ENCODE assay signal across 15 mouse cellular contexts in the genomic region with DNA sequence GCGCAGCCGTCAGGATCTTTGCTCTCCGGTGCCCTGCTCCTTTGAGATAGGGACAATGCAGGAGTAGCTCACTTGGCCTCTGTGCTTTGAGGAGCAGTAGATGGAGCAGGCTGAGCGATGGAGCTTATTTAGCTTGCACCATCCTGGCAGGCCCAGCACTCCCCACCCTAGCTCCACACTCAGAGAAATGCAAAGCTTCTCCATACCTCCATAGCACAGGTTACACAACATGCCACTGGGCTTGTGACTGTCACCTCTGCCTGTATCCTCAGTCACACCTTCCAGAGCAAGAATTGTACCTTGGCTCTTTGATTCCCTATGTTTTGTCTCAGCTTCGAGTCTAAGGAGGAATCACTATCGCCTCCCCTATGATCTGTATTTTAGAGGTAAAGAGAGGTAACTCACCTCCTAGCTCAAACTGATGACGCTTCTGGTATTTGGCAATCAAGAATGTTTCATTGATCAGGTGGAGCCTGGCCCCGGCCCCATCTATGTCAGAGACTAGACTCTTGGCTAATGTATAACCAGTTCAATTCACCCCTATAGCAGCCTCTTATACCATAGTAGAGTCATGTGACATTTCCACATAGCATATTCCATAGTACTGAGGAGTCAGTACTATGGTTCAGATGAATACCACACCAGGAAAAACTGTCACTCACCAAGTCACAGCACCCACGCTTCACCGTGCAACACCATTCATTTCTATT. TPM values are rescaled to one million over a fixed set of nuclear protein-coding genes. Genes with fewer than 3 reads are reported as not detected.
"Had no signal": no experiment of that assay in that cellular context is flagged by ENCODE, and none has a peak within 500 bp of the region (broad histone marks: within the 10 kb centered on the region; RNA-seq: fewer than 3 reads in every experiment).

No protein-coding gene starts in this region.

- H3K4me3 ChIP-seq: kidney, embryonic 15.5 days; left cerebral cortex, adult 2 months; limb, embryonic 12.5 days; myocyte; neural tube, embryonic 15.5 days had no signal

- H3K9me3 ChIP-seq: kidney, embryonic 15.5 days; limb, embryonic 12.5 days; neural tube, embryonic 15.5 days had no signal

- H3K27ac ChIP-seq: kidney, embryonic 15.5 days; left cerebral cortex, adult 2 months; limb, embryonic 12.5 days; neural tube, embryonic 15.5 days; stomach, postnatal 0 days had no signal

- DNase-seq: kidney, adult 2 months; kidney, postnatal 14 days; lung, adult 18-20 months; midbrain, embryonic 14.5 days; right cerebral cortex, adult 18-20 months; right cerebral cortex, postnatal 25 days; thymus, adult 18-20 months; thymus, postnatal 14 days had no signal

- H3K9ac ChIP-seq: kidney, embryonic 15.5 days; limb, embryonic 12.5 days; neural tube, embryonic 15.5 days had no signal

- H3K4me2 ChIP-seq: kidney, embryonic 15.5 days; neural tube, embryonic 15.5 days had no signal

RNA-seq across cellular contexts. Expression of gene Sfrp2, which starts 5.2 kb away (rescaled TPM):
- total RNA-seq: megakaryocyte-erythroid progenitor cell, adult 5-6 weeks had no signal
